Mouse (Mus musculus): ENCODE measurements around the gene Anapc11. TPM values are rescaled to one million over a fixed set of nuclear protein-coding genes. Genes with fewer than 3 reads are reported as not detected.

Anapc11 gene
- total RNA-seq, 2 experiments from 2014 or later, result 86.0 to 102 TPM

GRCm38 (mm10) chr11:120627468-120628300 lies 29.5 kb downstream of the Anapc11 start:
- DNase-seq, result no peak

- DNase-seq, result no peak
Observed at GRCm38 (mm10) chr11:120628601-120629340, 30.6 kb downstream of the Anapc11 start.

- DNase-seq, result peak; percentile 66 to 73
Observed at GRCm38 (mm10) chr11:120629341-120629730, 31.1 kb downstream of the Anapc11 start.

- peak; percentile 69 to 83 for DNase-seq
Observed at GRCm38 (mm10) chr11:120629911-120630310, 31.7 kb downstream of the Anapc11 start.

- peak; percentile 63 to 73 for DNase-seq
Observed at GRCm38 (mm10) chr11:120630401-120630871, 32.2 kb downstream of the Anapc11 start.

GRCm38 (mm10) chr11:120630881-120631725 lies 32.9 kb downstream of the Anapc11 start:
- no peak for DNase-seq

- no peak for DNase-seq
Observed at GRCm38 (mm10) chr11:120631726-120632448, 33.7 kb downstream of the Anapc11 start.

- DNase-seq, result peak; percentile 90 to 92
Observed at GRCm38 (mm10) chr11:120632559-120633519, 34.6 kb downstream of the Anapc11 start.

GRCm38 (mm10) chr11:120633520-120634343 lies 35.5 kb downstream of the Anapc11 start, which contains the start of gene Mafg:
Gene Mafg (minus strand): TSS chr11:120633600.
- DNase-seq, result peak; percentile 95

- DNase-seq, result no peak
Observed at GRCm38 (mm10) chr11:120634810-120635209, 36.6 kb downstream of the Anapc11 start.

- no peak for DNase-seq
Observed at GRCm38 (mm10) chr11:120641255-120641654, 43.0 kb downstream of the Anapc11 start.

GRCm38 (mm10) chr11:120641869-120642268 lies 43.6 kb downstream of the Anapc11 start:
- DNase-seq, result no peak

- DNase-seq, result peak in 1 of 2 experiments; percentile 29
Observed at GRCm38 (mm10) chr11:120642939-120643600, 44.8 kb downstream of the Anapc11 start.

- DNase-seq, result peak; percentile 96
Observed at GRCm38 (mm10) chr11:120643601-120643987, 45.4 kb downstream of the Anapc11 start, which contains the start of gene Pycr1. Gene Pycr1 (minus strand): TSS chr11:120643769.

- DNase-seq, result no peak
Observed at GRCm38 (mm10) chr11:120647047-120647830, 49.0 kb downstream of the Anapc11 start.

GRCm38 (mm10) chr11:120648001-120648476 lies 49.8 kb downstream of the Anapc11 start, which contains the start of gene Myadml2:
Gene Myadml2 (minus strand): TSS chr11:120648158.
- peak in 1 of 2 experiments; percentile 38 for DNase-seq

GRCm38 (mm10) chr11:120651872-120652271 lies 53.7 kb downstream of the Anapc11 start:
- DNase-seq, result no peak
